Mouse (Mus musculus): ENCODE measurements around the gene Dlec1.

- TF ChIP-seq CTCF (IDR thresholded peaks at IDR 0.05; ENCODE audit: low read depth, low read length) (peak; percentile 24), POLR2A (IDR thresholded peaks at IDR 0.05; ENCODE audit: insufficient read depth, low read length) (no peak), EP300 (IDR thresholded peaks at IDR 0.05; ENCODE audit: insufficient read depth, low read depth, low read length) (0 out of 2 replicates have a peak, but pooled peaks have one; percentile 22)
Measured at GRCm38 (mm10) chr9:119101992-119102782, at the start of gene Dlec1.

Measured in ES-Bruce4 (cell line).